Mouse (Mus musculus) heart, postnatal 0 days (tissue): ENCODE measurements around the gene Bpifa1. TPM values are rescaled to one million over a fixed set of nuclear protein-coding genes. Genes with fewer than 3 reads are reported as not detected.

Source experiments
- ATAC-seq: fragments of 200-750 bp; cut with Nextera tagmentation; 2 replicates; pipeline ENCODE4 v1.8.0; 2017; ENCODE audit warnings: low read depth, moderate number of reproducible peaks, moderate library complexity; ENCODE audit not compliant: insufficient read depth
- DNase-seq: peaks from one replicate; pipeline ENCODE4 v3.0.0-alpha.2; 2016; ENCODE audit warnings: low spot score
- H3K27ac ChIP-seq: fragments of 300-500 bp; sonication (generic); 2 replicates; pipeline ENCODE4 v1.5.1; 2014; ENCODE audit warnings: low read depth, mild to moderate bottlenecking
- H3K27me3 ChIP-seq: fragments of 300-500 bp; sonication (generic); 2 replicates; pipeline ENCODE4 v1.6.1; 2014; ENCODE audit warnings: low read length, mixed read lengths; ENCODE audit not compliant: control insufficient read depth, insufficient read depth
- H3K36me3 ChIP-seq: fragments of 300-500 bp; sonication (generic); replicated peaks from 2 replicates; pipeline ENCODE4 v1.6.1; 2014; ENCODE audit warnings: low read length, mixed read lengths; ENCODE audit not compliant: control insufficient read depth, insufficient read depth
- H3K4me1 ChIP-seq: fragments of 300-500 bp; sonication (generic); 2 replicates; pipeline ENCODE4 v1.6.1; 2014; ENCODE audit warnings: antibody characterized with exemption; ENCODE audit not compliant: control insufficient read depth, insufficient read depth
- H3K4me2 ChIP-seq: fragments of 300-500 bp; sonication (generic); 2 replicates; pipeline ENCODE4 v1.6.1; 2014; ENCODE audit warnings: low read depth, mild to moderate bottlenecking, low read length, moderate library complexity
- H3K4me3 ChIP-seq: fragments of 300-500 bp; sonication (generic); 2 replicates; pipeline ENCODE4 v1.5.1; 2014; ENCODE audit warnings: low read depth, low read length
- H3K9ac ChIP-seq: fragments of 300-500 bp; sonication (generic); replicated peaks from 2 replicates; pipeline ENCODE4 v1.6.1; 2014; ENCODE audit warnings: low read depth, low read length, mixed read lengths
- H3K9me3 ChIP-seq: fragments of 300-500 bp; sonication (generic); replicated peaks from 2 replicates; pipeline ENCODE4 v1.6.1; 2016; ENCODE audit warnings: low read length; ENCODE audit not compliant: control insufficient read depth
- CTCF ChIP-seq: IDR thresholded peaks from 2 replicates; pipeline ENCODE4 v1.5.1; 2016; ENCODE audit warnings: antibody characterized with exemption, control low read depth, low read depth
- EP300 ChIP-seq: IDR thresholded peaks from 2 replicates; pipeline ENCODE4 v1.6.1; 2016; ENCODE audit warnings: antibody characterized with exemption, low read depth
- WGBS: fragments of 180-500 bp; shearing (Covaris S2); extraction: QIAGEN DNeasy Blood & Tissue Kit; methylation state at CpG from one replicate; pipeline ENCODE4 v1.1.7; 2014; 5-methylcytosine and 5-hydroxymethylcytosine counted together
- polyA plus RNA-seq: library from polyadenylated mRNA; unstranded; fragments of >200 nt; fragmentation: Nextera tagmentation; extraction: Ambion mirVana; gene quantifications from 2 replicates; pipeline ENCODE4 v1.2.1, GENCODE M21; 2015
- total RNA-seq: library from RNA; depleted of rRNA; stranded (reverse); fragments of >200 nt; gene quantifications from 2 replicates; pipeline ENCODE4 v1.2.3, GENCODE M21; 2014; ENCODE audit warnings: low replicate concordance

The Bpifa1 gene
- total and polyA plus RNA-seq, 2 experiments from 2014 or later: not detected

DNA sequence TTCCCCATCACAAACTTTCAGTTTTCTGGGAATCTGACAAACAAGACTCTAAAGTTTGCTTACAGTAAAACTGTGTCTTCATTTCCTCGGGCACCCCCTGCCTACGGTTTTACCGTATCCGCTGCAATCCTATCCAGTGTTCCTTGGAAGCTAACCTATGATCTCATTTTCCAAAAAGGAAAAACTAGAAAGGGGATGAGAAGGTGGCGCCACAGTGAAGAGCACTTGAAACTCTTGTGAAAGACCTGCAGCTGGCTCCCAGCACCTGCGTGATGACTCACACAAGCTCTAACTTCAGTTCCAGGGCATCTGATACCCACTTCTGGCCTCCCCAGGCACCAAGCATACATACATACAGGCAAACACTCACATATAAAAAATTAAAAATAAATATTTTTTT lies 42.6 kb downstream of the Bpifa1 start:
- TF ChIP-seq EP300 (no peak), CTCF (no peak)
- Histone ChIP-seq H3K4me2 (no peak overlapping the region), H3K9me3 (no peaks in the 10 kb centered on the region), H3K27ac (peak overlapping the region; percentile 36; the same call in 1 of the 2 replicates), H3K4me1 (peaks cover 4% of the 10 kb centered on the region; the same call in 1 of the 2 replicates), H3K36me3 (no peaks in the 10 kb centered on the region), H3K27me3 (no peaks in the 10 kb centered on the region), H3K9ac (no peak overlapping the region), H3K4me3 (no peak overlapping the region)
- 79% methylated on average over 6 of the region's 6 CpGs for WGBS
- ATAC-seq (no peak), DNase-seq (no peak)

DNA sequence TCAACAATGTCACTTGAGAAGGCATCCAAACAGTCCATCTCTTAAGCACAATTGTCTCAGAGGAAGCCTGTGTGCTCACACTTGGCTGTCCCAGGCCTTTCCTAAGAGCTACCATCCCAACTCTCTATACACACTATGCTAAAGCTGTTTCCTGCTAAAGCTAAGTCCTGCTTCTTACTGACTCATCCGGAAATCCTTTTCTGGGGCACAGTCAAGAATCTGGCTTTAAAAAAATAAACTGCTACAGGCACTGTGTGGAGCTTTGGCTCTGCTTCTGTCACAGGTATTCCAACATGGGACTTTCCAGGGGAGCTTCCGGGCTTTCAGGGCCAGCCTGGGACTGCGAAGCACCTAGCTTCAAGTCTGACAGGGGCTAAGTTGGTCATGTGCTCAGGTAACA lies 43.1 kb downstream of the Bpifa1 start:
- H3K9me3 ChIP-seq: no peaks in the 10 kb centered on the region
- TF ChIP-seq CTCF (no peak), EP300 (no peak)
- DNase-seq: peak; percentile 42
- 0 out of 2 replicates have a peak, but pooled peaks have one; percentile 43 for ATAC-seq
- WGBS: 64% methylated on average over 3 of the region's 3 CpGs
- peaks cover 4% of the 10 kb centered on the region; the same call in 1 of the 2 replicates for H3K4me1 ChIP-seq
- H3K4me3 ChIP-seq: no peak overlapping the region
- H3K27ac ChIP-seq: peak overlapping the region; percentile 36; the same call in 1 of the 2 replicates
- H3K36me3 ChIP-seq: no peaks in the 10 kb centered on the region
- no peak overlapping the region for H3K9ac ChIP-seq
- no peaks in the 10 kb centered on the region for H3K27me3 ChIP-seq
- H3K4me2 ChIP-seq: no peak overlapping the region

GRCm38 (mm10) chr2:154187468-154187867 lies 44.8 kb downstream of the Bpifa1 start:
- no peak overlapping the region for H3K4me2 ChIP-seq
- TF ChIP-seq EP300 (no peak), CTCF (peak; percentile 63)
- H3K4me1 ChIP-seq: peaks cover 10% of the 10 kb centered on the region
- H3K9ac ChIP-seq: no peak overlapping the region
- H3K4me3 ChIP-seq: no peak overlapping the region
- H3K36me3 ChIP-seq: no peaks in the 10 kb centered on the region
- ATAC-seq: peak; percentile 22; the same call in 1 of the 2 replicates
- H3K27me3 ChIP-seq: no peaks in the 10 kb centered on the region
- no peak overlapping the region for H3K27ac ChIP-seq
- WGBS: 35% methylated on average over 5 of the region's 5 CpGs
- DNase-seq: peak; percentile 79
- no peaks in the 10 kb centered on the region for H3K9me3 ChIP-seq

DNA sequence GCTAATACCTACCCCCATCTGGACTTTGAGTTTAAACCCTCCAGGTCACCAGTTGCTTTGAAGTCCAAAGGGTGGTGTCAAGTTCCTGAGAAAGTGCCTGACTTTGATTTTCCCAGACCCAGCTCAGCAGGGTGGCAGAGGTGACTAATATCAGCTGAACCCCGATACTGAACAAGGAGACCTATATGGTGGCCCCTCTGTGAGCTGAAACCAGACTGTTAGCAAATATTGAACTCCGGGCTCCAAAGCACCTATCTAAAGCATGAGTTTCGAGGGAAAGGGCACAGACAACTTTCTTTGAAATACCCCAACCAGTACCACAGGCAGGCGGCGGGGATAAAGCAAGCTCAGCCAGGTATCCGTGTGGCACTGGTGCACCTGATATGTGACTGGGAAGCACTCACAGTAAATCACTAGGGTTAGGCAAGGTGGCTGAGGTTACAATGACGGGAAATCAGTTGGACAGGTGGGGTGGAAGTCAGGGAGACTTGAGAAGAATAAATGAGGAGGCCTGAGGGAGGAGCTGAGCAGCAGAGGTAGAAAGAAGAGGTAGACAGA lies 47.3 kb downstream of the Bpifa1 start:
- Histone ChIP-seq H3K9me3 (no peaks in the 10 kb centered on the region), H3K9ac (no peak overlapping the region), H3K27me3 (no peaks in the 10 kb centered on the region), H3K4me1 (peaks cover 25% of the 10 kb centered on the region), H3K27ac (no peak overlapping the region), H3K4me2 (no peak overlapping the region), H3K4me3 (no peak overlapping the region), H3K36me3 (no peaks in the 10 kb centered on the region)
- DNase-seq (no peak), ATAC-seq (no peak)
- no peak for TF ChIP-seq CTCF
- TF ChIP-seq EP300: no peak
- WGBS: 84% methylated on average over 7 of the region's 7 CpGs

GRCm38 (mm10) chr2:154190546-154191258 lies 48.0 kb downstream of the Bpifa1 start, which contains the start of gene Bpifb1:
Gene Bpifb1 (plus strand): TSS chr2:154190818.
- no peaks in the 10 kb centered on the region for H3K9me3 ChIP-seq
- H3K9ac ChIP-seq: no peak within 1 kb of the TSS
- no peak within 1 kb of the TSS for H3K4me3 ChIP-seq
- WGBS: 86% methylated on average over 11 of the region's 11 CpGs
- H3K27me3 ChIP-seq: no peaks in the 10 kb centered on the region
- DNase-seq (no peak), ATAC-seq (no peak)
- H3K4me1 ChIP-seq: peaks cover 25% of the 10 kb centered on the region
- H3K36me3 ChIP-seq: no peaks in the 10 kb centered on the region
- 0 out of 2 replicates have a peak, but pooled peaks have one; percentile 11 for TF ChIP-seq CTCF
- no peak for TF ChIP-seq EP300
- H3K27ac ChIP-seq: peak within 1 kb of the TSS; percentile 91
- no peak within 1 kb of the TSS for H3K4me2 ChIP-seq
